Mouse (Mus musculus): Measurements from ENCODE around the gene Tmco4. TPM values are rescaled to one million over a fixed set of nuclear protein-coding genes. Genes with fewer than 3 reads are reported as not detected.

Gene Tmco4
- 10 to 100 TPM; 31.2 to 42.4 TPM for polyA plus RNA-seq (2017; shearing (Covaris generic))

DNA sequence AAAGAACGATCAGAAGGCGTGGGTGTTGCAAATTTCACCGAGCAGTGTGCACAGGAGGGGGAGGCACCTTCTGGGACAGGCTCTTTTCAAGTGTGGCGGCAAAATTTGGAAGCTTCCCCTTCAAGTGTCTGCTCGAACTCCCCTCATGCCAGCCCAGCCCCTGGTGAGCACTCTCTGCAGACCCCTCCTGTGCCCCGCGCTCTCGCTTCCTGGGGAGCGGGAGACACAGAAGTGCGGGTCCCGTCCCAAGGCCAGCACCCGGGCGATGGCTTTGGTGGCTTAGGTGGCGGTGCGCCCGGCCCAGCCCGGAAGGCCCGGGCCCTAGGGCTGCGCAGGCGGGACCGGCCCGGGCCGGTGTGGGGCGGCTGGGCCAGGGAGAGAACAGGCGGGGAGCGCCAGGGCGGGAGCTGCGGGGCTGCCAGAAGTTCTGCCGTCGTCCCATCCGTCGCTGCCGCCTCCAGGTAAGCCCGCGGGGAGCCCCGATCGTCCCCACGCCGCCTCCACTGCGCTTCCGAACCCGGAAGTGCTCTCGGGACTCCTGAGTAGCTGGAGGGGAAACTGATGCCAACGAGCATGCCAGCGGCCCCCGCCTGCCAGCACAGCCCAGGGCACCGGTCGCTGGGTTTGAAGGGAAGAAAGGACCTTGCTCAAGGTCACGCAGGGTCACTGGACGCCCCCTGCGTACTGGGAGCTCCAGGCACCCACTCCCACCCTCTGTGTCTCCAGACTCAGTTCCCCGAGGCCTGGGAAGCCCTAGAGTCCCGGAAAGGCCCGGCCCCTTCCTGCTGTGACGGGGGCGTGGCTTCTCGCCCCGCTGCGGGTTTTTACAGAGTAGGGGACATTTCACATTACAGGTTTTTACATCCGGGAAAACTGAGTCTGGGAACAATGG lies at the start of gene Tmco4:
Gene Tmco4, plus strand, starts transcription at position 62 of the 892 bp plus-strand sequence.

DNA sequence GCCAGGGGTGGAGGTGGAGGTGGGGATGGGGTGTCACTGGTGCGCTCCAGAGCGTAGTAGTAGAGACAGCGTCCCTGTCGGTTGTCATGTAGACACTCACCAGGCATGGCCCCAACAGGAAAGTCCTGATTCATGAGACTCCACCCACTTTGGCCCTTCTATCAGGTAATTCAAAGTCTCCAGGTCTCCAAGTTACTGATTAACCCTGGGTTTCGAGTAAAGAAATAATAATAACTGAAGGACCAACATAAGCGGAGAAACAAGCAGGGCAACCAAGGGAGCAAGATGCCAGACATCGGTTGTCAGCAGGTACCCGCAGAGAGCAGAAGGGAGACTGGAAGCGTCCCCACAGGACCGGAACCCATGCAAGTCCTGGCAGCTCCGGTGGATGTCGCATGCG lies 5.8 kb upstream of the Tmco4 start, which contains the start of gene Rnf186:
Gene Rnf186, plus strand, starts transcription at position 247 of the 400 bp plus-strand sequence.

DNA sequence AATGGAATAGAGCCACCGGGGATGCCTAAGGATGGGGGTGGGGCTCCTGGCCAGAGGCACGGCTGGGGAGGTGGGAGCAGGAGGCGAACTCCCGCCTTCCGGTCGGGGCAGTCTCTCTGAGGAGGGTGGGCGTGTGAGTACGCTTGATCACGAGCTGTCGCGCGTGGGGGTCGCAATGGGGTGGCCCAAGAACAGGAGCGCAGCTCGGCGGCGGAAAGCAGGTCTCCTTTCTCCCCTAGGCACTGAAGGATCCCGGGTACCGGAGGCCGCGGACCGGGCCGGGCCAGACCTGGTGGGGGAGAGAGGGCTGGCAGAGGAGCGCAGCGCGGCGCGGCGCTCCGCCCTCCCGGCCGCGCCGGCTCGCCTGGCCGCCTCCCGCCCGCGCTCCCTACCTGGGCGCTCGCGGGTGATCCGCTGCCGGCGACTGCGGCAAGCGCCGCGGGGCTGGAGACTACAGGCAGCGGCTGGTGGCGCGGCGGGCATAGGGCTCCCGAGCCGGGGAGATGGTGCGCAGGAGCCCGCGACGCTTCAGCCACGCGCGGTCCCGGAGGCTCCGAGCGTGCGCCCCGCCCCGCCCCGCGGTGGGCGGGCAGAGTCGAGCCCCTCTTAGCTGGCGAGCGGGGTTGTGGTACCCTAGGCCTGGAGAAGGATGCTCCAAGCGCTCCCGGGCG lies 102.5 kb downstream of the Tmco4 start, which contains the start of gene Htr6:
Gene Htr6, minus strand, starts transcription at position 530 of the 671 bp plus-strand sequence.

DNA sequence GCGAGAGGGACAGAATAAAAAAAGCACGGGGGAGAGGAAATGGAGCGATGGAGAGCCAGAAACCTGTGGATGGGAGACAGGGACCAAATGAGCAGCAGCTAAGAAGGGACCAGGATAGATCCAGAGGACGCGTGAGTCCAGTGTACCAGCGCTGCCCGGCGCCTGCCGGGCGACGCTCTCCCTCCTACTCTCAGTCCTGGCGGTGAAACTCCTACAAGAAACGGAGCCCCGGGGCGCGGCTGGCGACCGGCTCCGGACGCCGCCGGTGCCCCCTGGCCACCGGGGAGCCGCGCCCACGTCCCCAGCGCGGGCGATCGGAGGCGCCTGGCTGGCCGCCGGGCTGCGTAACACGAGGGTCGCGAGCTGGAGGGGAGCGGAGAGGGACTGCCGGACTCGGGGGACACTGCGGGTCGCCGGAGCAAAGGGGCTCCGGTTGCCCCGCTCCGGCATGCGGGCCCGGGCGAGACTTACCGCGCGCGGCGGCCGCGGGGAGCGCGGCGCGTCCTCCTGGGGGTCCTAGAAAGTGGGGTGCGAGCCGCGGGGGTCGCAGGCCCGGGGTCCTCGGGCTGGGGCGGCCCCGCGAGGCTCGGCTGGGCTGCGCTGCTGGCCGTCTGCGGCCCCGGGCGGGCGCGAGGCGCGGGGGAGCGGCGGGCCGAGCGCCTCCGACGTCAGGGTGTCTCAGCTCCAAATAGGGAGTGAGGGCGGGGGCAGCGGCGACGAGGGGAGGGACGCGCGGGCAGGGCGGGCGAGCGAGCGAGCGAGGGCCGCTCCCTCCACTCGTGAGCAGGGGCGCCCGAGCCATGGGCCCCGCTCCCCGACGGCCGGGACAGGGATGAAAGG lies 119.9 kb downstream of the Tmco4 start, which contains the start of gene Nbl1:
Gene Nbl1, minus strand, starts transcription at position 638 of the 840 bp plus-strand sequence.

Other genes with a start within 250 kb of the Tmco4 start
- gene Pla2g2c, start 248.1 kb upstream of the Tmco4 start, polyA plus RNA-seq (2017; shearing (Covaris generic)), result not detected
- under 1 TPM in 1 of 2 experiments, not detected in 1; 0.81 TPM for gene Ubxn10, start 235.7 kb upstream of the Tmco4 start, polyA plus RNA-seq (2017; shearing (Covaris generic))
- under 1 TPM in 1 of 2 experiments, not detected in 1; 0.60 TPM for gene Pla2g2f, start 215.3 kb upstream of the Tmco4 start, polyA plus RNA-seq (2017; shearing (Covaris generic))
- 1 to 10 TPM in 1 of 2 experiments, under 1 TPM in 1; 0.33 to 2.3 TPM for gene Pla2g2d, start 197.2 kb upstream of the Tmco4 start, polyA plus RNA-seq (2017; shearing (Covaris generic))
- not detected for gene Pla2g5, start 109.4 kb upstream of the Tmco4 start, polyA plus RNA-seq (2017; shearing (Covaris generic))
- gene Gm13030, start 98.9 kb upstream of the Tmco4 start, polyA plus RNA-seq (2017; shearing (Covaris generic)), result not detected
- gene Pla2g2e, start 94.9 kb upstream of the Tmco4 start, polyA plus RNA-seq (2017; shearing (Covaris generic)), result under 1 TPM in 1 of 2 experiments, not detected in 1; 0.36 TPM
- gene Otud3, start 58.9 kb upstream of the Tmco4 start, polyA plus RNA-seq (2017; shearing (Covaris generic)), result 1 to 10 TPM; 3.6 to 4.6 TPM
- under 1 TPM in 1 of 2 experiments, not detected in 1; 0.31 TPM for gene Rnf186, start 5.8 kb upstream of the Tmco4 start, polyA plus RNA-seq (2017; shearing (Covaris generic))
- not detected for gene Htr6, start 102.7 kb downstream of the Tmco4 start, polyA plus RNA-seq (2017; shearing (Covaris generic))
- under 1 TPM; 0.26 to 0.66 TPM for gene Nbl1, start 120.1 kb downstream of the Tmco4 start, polyA plus RNA-seq (2017; shearing (Covaris generic))
- 100 to 1,000 TPM; 305 to 352 TPM for gene Minos1, start 158.2 kb downstream of the Tmco4 start, polyA plus RNA-seq (2017; shearing (Covaris generic))
- gene Capzb, start 220.0 kb downstream of the Tmco4 start, polyA plus RNA-seq (2017; shearing (Covaris generic)), result 100 to 1,000 TPM; 592 to 680 TPM